Mouse (Mus musculus): ENCODE measurements at regions not wholly inside any gene's neighbourhood (a gene's known extent, or its start where the extent isn't known, plus 50 kb on each side); places are given as distances from the start of the nearest gene placed in this dataset.

- DNase-seq (ENCODE audit: low spot score in 2 of 2), result no peak
Measured at GRCm38 (mm10) chr8:89107895-89108660, 64.1 kb upstream of the Sall1 start.

- no peak for DNase-seq (ENCODE audit: low spot score in 2 of 2)
Measured at GRCm38 (mm10) chr8:89106346-89106745, 62.4 kb upstream of the Sall1 start.

GRCm38 (mm10) chr8:89097396-89097795 lies 53.4 kb upstream of the Sall1 start:
- DNase-seq (ENCODE audit: low spot score in 2 of 2), result no peak
